Mouse (Mus musculus) megakaryocyte, embryonic 14.5 days (primary cell): Measurements from ENCODE around the gene Hspa1l.

Source experiments
- FLI1 ChIP-seq: IDR thresholded peaks from 2 replicates; pipeline ENCODE4 v1.6.1; 2012; ENCODE audit warnings: low read length, inconsistent platforms, mixed read lengths
- GATA1 ChIP-seq: IDR thresholded peaks from 3 replicates; pipeline ENCODE4 v1.6.1; 2012; ENCODE audit warnings: mixed read lengths, low read length, inconsistent platforms, borderline replicate concordance

GRCm38 (mm10) chr17:34996411-34997141 lies 24.1 kb downstream of the Hspa1l start:
- TF ChIP-seq GATA1, result no peak
- no peak for TF ChIP-seq FLI1
